In the genomic region with DNA sequence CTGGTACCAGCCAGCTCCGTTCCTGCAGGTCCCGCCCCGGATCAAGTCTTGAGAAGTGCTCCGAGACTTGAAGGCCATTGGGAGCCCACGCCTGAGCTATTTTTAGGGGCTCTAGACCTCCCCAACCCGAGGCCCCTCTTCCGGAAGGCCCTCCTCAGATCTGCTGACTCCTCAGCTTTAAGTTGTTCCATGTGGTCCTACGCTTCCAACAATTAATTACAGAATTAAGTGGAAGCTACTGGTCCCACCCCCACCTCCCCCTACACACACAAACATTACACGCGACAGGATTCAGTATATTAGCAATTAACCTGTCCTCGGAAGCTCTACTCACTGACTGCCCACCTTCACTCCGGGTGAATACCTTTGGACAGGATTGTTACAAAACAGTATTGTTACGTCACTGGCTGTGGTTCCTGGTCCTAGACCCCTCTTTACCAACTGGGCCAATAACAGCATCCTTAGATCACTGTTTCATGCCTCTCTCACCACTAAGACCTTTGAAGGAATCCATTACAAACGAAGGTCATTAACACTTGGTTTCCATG, we compare ENCODE assay signal across 8 mouse cellular contexts. TPM values are rescaled to one million over a fixed set of nuclear protein-coding genes. Genes with fewer than 3 reads are reported as not detected.
DNase-seq lines count a peak whose midpoint lies in the region; ATAC-seq and TF ChIP-seq lines count a peak whose summit lies in the region.

No protein-coding gene starts in this region.

- H3K36me3 ChIP-seq in embryonic facial prominence, embryonic 14.5 days (ENCODE audit: control insufficient read depth, insufficient read depth, low read length) = no peaks in the 10 kb centered on the region
- no peaks in the 10 kb centered on the region for H3K36me3 ChIP-seq in intestine, postnatal 0 days (ENCODE audit: control insufficient read depth, insufficient read depth)
- no peaks in the 10 kb centered on the region for H3K36me3 ChIP-seq in neural tube, embryonic 15.5 days

- no peaks in the 10 kb centered on the region for H3K9me3 ChIP-seq in embryonic facial prominence, embryonic 14.5 days (ENCODE audit: control insufficient read depth, low read length)
- no peaks in the 10 kb centered on the region for H3K9me3 ChIP-seq in intestine, postnatal 0 days (ENCODE audit: control insufficient read depth)
- no peaks in the 10 kb centered on the region for H3K9me3 ChIP-seq in neural tube, embryonic 15.5 days (replicated peaks)

- no peak for TF ChIP-seq CTCF in lung, adult 2 months (IDR thresholded peaks at IDR 0.05; ENCODE audit: insufficient read depth, low read length)
- TF ChIP-seq CTCF in intestine, postnatal 0 days (IDR thresholded peaks at IDR 0.05; ENCODE audit: low read depth) = no peak

- H3K27ac ChIP-seq in embryonic facial prominence, embryonic 14.5 days (replicated peaks; ENCODE audit: low read depth, low read length) = peak overlapping the region; percentile 87
- H3K27ac ChIP-seq in intestine, postnatal 0 days (ENCODE audit: low read depth, low read length) = peak overlapping the region; percentile 74
- peak overlapping the region; percentile 79 for H3K27ac ChIP-seq in neural tube, embryonic 15.5 days (replicated peaks)

- peak; percentile 41; the same call in 1 of the 2 replicates for TF ChIP-seq POLR2A in lung, adult 2 months (IDR thresholded peaks at IDR 0.05; ENCODE audit: borderline replicate concordance, extremely low read depth, low read depth, low read length)

- no peak for ATAC-seq in embryonic facial prominence, embryonic 14.5 days (ENCODE audit: low read depth)
- ATAC-seq in intestine, postnatal 0 days = no peak
- ATAC-seq in neural tube, embryonic 15.5 days (ENCODE audit: low FRiP score) = 0 out of 2 replicates have a peak, but pooled peaks have one; percentile 16

- no peaks in the 10 kb centered on the region; the same call in 1 of the 2 replicates for H3K4me1 ChIP-seq in lung, adult 2 months (ENCODE audit: control insufficient read depth, insufficient read depth, low read length)
- no peaks in the 10 kb centered on the region for H3K4me1 ChIP-seq in embryonic facial prominence, embryonic 14.5 days (ENCODE audit: control insufficient read depth, insufficient read depth, low read length)
- no peaks in the 10 kb centered on the region for H3K4me1 ChIP-seq in intestine, postnatal 0 days (replicated peaks; ENCODE audit: control insufficient read depth, insufficient read depth, low read length)
- peaks cover 5% of the 10 kb centered on the region; the same call in 1 of the 2 replicates for H3K4me1 ChIP-seq in neural tube, embryonic 15.5 days

- peak overlapping the region; percentile 73 for H3K9ac ChIP-seq in embryonic facial prominence, embryonic 14.5 days (ENCODE audit: low read depth, low read length)
- H3K9ac ChIP-seq in intestine, postnatal 0 days (ENCODE audit: low read depth, low read length) = 0 out of 2 replicates have a peak overlapping the region, but pooled peaks have one; percentile 11
- peak overlapping the region; percentile 61 for H3K9ac ChIP-seq in neural tube, embryonic 15.5 days (replicated peaks)

- no peak for DNase-seq in lung, adult 2 months
- no peak for DNase-seq in lung, postnatal 10 days
- DNase-seq in embryonic facial prominence, embryonic 14.5 days (ENCODE audit: low spot score) = no peak
- DNase-seq in left cerebral cortex, postnatal 10 days (ENCODE audit: extremely low spot score in 1 of 2, low spot score in 2 of 2) = no peak
- DNase-seq in adrenal gland, adult 18-20 months (ENCODE audit: low spot score in 2 of 2) = no peak
- no peak for DNase-seq in left cerebral cortex, adult 9 months (ENCODE audit: low spot score in 2 of 2)

- H3K4me3 ChIP-seq in lung, adult 2 months (replicated peaks; ENCODE audit: extremely low read depth, low read depth, low read length) = peak overlapping the region; percentile 69
- H3K4me3 ChIP-seq in embryonic facial prominence, embryonic 14.5 days (ENCODE audit: low read depth, low read length) = peak overlapping the region; percentile 60
- peak overlapping the region; percentile 59 for H3K4me3 ChIP-seq in intestine, postnatal 0 days (ENCODE audit: low read depth, low read length)
- peak overlapping the region; percentile 59 for H3K4me3 ChIP-seq in neural tube, embryonic 15.5 days (replicated peaks)

- peaks cover 5% of the 10 kb centered on the region; the same call in 1 of the 2 replicates for H3K27me3 ChIP-seq in embryonic facial prominence, embryonic 14.5 days (replicated peaks; ENCODE audit: control insufficient read depth, insufficient read depth, low read length)
- no peaks in the 10 kb centered on the region for H3K27me3 ChIP-seq in intestine, postnatal 0 days (replicated peaks; ENCODE audit: control insufficient read depth, insufficient read depth, low read length)
- no peaks in the 10 kb centered on the region for H3K27me3 ChIP-seq in neural tube, embryonic 15.5 days (replicated peaks)

- peak overlapping the region; percentile 47 for H3K4me2 ChIP-seq in embryonic facial prominence, embryonic 14.5 days (ENCODE audit: low read depth, low read length)
- peak overlapping the region; percentile 63 for H3K4me2 ChIP-seq in intestine, postnatal 0 days (replicated peaks; ENCODE audit: low read depth)
- peak overlapping the region; percentile 61 for H3K4me2 ChIP-seq in neural tube, embryonic 15.5 days

- intact Hi-C loops in left cerebral cortex, postnatal 10 days (cut with DNase I) = no loop called here

- WGBS in lung, adult 2 months = 43% methylated on average over 14 of the region's 14 CpGs
- WGBS in embryonic facial prominence, embryonic 14.5 days = 32% methylated on average over 11 of the region's 14 CpGs
- 38% methylated on average over 14 of the region's 14 CpGs for WGBS in intestine, postnatal 0 days
- WGBS in neural tube, embryonic 15.5 days = 39% methylated on average over 14 of the region's 14 CpGs

RNA-seq across cellular contexts. Expression of a gene that starts 0.4 kb away (rescaled TPM):
- polyA plus RNA-seq in lung, adult 2 months (2012; rRNA removed) = 12.9 and 15.2 TPM in 2 replicates
- 53.1 and 64.4 TPM in 2 replicates for polyA plus RNA-seq in embryonic facial prominence, embryonic 14.5 days (2014; fragmentation: Nextera tagmentation; extraction: Ambion mirVana)
- 44.2 and 45.7 TPM in 2 replicates for polyA plus RNA-seq in intestine, postnatal 0 days (2015; fragmentation: Nextera tagmentation; extraction: Ambion mirVana)
- 22.4 and 31.7 TPM in 2 replicates for polyA plus RNA-seq in neural tube, embryonic 15.5 days (2015; fragmentation: Nextera tagmentation; extraction: Ambion mirVana)
- total RNA-seq in left cerebral cortex, postnatal 10 days (2021) = 10 to 100 TPM; 26.7 to 30.0 TPM
- total RNA-seq in adrenal gland, adult 18-20 months (2021) = 10 to 100 TPM; 10.3 to 10.8 TPM

Comparison
In these comparisons a context has a peak if more than half of its experiments do, and no peak if none do; other contexts are left out.
1. H3K9ac ChIP-seq: peak in every context shown above with its lines; median percentile 73 in embryonic facial prominence, embryonic 14.5 days; 61 in neural tube, embryonic 15.5 days; 11 in intestine, postnatal 0 days.